Mouse (Mus musculus) olfactory bulb, adult 2 months (tissue): Measurements from ENCODE around the gene Olfr325.

Experiments
- CTCF ChIP-seq: fragments of 200-500 bp; IDR thresholded peaks from 2 replicates; pipeline ENCODE4 v1.5.1; 2012; ENCODE audit warnings: low read depth, mild to moderate bottlenecking, low read length, moderate library complexity; ENCODE audit not compliant: insufficient read depth
- POLR2A ChIP-seq: fragments of 200-500 bp; IDR thresholded peaks from 2 replicates; pipeline ENCODE4 v1.6.1; 2012; ENCODE audit warnings: mild to moderate bottlenecking, low read depth, low read length, moderate library complexity; ENCODE audit not compliant: insufficient read depth

DNA sequence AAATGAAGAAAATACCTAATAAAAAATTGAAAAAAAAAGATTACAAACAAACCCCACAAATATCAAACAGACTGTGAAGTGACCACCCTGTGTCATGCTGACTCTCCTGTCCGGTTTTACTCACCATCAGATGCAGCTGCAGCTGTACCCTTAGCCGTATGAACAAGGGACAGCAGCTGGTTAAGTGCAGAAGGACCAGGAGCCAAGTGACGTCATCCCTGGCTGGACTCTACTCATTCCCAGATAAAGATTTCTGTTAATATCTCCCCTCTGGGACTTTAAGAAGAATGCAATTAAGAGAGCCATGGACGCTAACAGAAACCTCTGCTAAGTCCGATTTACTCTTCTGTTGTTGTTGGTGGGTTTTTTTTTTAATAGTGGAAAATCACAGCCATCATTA lies 7.1 kb upstream of the Olfr325 start, which contains the start of gene Olfr224:
- TF ChIP-seq CTCF (no peak), POLR2A (no peak)
